Mouse (Mus musculus) left cerebral cortex, adult 2 months (tissue): ENCODE measurements at regions not wholly inside any gene's neighbourhood (a gene's known extent, or its start where the extent isn't known, plus 50 kb on each side); places are given as distances from the start of the nearest gene placed in this dataset.

Source experiments
- DNase-seq, 2 experiments: peaks; one replicate each; pipeline ENCODE4 v3.0.0; 2021 to 2022; ENCODE audit warnings: low spot score in 2 of 2, mixed read lengths in 1 of 2; ENCODE audit errors: extremely low spot score in 1 of 2
- H3K27ac ChIP-seq: fragments of 200-600 bp; 2 replicates; pipeline ENCODE4 v1.8.1; 2022
- H3K4me3 ChIP-seq: fragments of 200-600 bp; 2 replicates; pipeline ENCODE4 v1.8.1; 2022
- CTCF ChIP-seq: fragments of 200-600 bp; IDR thresholded peaks from 2 replicates; pipeline ENCODE4 v1.8.1; 2022; ENCODE audit warnings: antibody characterized with exemption, mild to moderate bottlenecking, moderate library complexity
- intact Hi-C: fragments of 180-260 bp; cut with DNase I; formaldehyde crosslinking; loops from one replicate; pipeline ENCODE4 v1.15.1; 2025

DNA sequence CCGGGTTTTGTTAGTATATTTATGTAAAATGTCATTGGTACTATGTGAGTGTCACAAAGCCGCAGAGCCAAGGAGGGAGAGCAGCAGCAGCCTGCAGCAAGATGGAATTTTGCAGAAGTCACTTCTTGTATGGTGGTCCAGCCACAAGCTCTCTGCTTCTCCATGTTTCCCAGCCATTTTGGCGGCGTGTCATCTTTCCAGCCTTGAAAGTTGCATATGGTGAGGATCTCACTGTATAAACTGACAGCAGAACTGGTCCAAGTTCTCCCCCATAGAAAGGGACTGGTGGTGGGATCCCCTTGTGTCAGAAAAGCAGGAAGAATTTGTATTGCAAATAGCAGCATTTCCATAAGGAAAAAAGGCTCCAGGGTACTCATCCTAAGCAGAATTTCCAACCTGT lies 249.7 kb upstream of the Acvr2a start:
- Histone ChIP-seq H3K4me3 (no peak overlapping the region), H3K27ac (no peak overlapping the region)
- intact Hi-C loops, result no loop called here
- DNase-seq, result no peak
- TF ChIP-seq CTCF, result no peak

DNA sequence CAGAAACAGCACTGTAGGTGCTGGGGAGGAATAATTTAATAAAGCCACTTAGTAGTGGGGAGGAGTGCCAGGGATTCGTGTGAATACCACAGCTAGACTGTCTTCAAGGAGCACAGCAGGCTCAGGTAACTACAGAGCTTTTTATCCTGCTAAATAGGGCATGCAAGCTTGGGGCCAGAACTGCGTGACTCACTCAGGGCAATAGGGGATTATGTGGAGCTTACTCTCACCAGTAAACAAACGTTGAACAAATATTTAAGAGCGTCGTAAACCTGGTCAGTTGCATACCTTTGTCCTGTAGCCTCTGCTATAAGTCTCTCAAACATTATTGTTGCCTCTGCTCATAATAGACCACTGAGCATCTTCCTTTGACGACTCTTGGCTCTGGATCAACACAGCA lies 246.0 kb upstream of the Acvr2a start:
- no peak for DNase-seq
- H3K4me3 ChIP-seq, result no peak overlapping the region
- no peak overlapping the region for H3K27ac ChIP-seq
- TF ChIP-seq CTCF, result no peak
- intact Hi-C loops, result no loop called here

DNA sequence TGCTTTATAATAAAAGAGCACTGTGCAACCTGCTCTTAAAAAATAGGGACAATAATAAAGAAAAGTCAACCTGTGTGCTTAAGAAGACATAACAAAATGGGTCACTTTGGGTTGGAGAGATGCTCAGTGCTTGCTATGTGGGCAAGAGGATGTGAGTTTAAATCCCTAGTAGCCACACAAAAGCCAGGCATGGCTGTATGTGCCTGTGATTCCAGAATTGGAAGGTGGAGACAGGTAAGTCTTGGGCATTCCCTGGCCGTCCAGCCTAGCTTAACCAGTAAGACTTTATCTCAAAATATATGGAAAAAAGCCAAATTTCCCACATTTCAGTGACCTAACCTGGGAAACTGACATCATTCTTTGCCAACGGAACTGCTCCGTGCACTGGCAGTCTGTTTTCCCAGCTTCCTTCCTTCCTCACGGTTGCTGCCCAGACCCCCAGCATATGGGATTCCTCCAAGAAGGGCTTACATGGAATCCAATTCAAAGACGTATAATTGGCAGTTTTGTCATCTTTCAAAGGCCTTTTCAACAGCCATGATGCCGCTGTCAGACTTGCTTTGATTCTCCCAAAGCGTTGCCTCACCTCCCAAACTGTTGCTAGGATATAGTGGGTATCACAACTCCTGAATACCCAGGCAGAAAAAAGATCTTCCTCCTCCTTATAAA lies 227.6 kb upstream of the Acvr2a start:
- H3K4me3 ChIP-seq, result no peak overlapping the region
- DNase-seq, result no peak
- H3K27ac ChIP-seq, result no peak overlapping the region
- TF ChIP-seq CTCF, result no peak
- intact Hi-C loops, result no loop called here

DNA sequence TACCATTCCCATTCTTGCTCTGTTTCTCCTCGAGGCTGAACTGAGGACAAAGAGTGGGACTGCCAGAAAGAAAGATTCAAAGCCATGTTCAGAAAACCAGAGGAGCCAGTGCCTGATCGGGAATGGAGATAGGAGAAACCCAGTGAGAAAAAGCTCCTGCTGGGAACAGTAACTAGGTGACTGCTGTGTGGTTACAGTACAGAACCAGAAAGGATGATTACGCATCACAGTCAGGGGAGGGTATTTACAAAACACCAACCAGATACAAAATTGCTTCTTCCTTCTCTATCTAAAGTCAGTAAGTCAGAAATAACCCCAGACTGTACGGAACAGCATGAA lies 227.1 kb upstream of the Acvr2a start:
- no peak for TF ChIP-seq CTCF
- H3K27ac ChIP-seq, result no peak overlapping the region
- no peak overlapping the region for H3K4me3 ChIP-seq
- intact Hi-C loops, result no loop called here
- DNase-seq, result no peak

DNA sequence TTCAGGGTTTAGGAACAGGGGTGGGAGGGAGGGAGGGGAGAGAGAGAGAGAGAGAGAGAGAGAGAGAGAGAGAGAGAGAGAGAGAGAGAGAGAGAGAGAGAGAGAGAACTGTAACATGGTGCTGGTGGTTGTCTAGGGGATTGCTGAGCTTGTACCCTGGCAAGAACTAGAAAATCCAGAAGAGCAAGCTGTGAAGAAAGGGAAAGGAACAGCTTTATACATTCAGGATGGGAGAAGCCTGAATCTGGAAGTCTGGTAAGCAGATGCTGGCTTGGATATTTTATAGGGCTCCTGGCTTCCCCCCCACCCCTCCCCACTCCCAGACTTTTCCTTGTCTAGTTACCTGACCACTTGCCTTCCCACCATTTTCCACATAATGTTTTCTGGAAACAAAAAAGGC lies 224.2 kb upstream of the Acvr2a start:
- DNase-seq, result no peak
- no peak overlapping the region for H3K27ac ChIP-seq
- no peak for TF ChIP-seq CTCF
- intact Hi-C loops, result no loop called here
- H3K4me3 ChIP-seq, result no peak overlapping the region

DNA sequence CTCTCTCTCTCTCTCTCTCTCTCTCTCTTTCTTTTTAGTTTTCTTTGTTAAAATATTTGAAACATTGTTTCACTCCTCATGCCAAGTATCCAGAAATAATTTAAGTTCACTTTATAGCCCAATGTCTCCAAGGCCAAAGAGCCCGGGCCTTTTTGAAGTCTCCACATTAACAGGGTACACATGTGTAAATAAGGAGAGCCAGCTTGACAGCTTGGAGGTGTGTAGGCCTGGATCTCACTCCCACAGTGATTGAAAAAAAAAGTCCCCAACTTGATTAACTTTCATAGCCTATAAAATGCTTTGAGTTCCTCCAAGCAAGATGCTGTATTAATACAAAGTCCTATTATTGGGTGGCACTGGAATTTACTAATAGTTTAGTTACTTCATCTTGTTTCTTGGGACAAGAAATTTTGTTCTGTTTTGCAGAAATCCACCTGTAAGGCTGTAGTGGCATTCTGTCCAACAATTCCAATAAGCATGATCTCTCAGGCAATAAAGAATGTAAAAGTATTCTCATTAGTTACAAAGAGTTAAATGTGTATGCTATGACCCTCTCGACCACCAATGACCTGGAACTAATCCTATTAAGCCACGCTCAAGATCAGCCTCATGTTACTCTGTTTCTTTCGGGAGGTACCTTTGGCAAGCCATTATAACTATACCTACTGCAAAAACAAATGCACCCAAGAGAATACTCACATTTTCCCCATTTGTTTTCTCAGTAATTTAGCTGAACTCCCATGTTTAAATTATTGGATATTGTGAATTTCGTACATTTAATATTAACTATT lies 215.9 kb upstream of the Acvr2a start:
- no peak for TF ChIP-seq CTCF
- no peak overlapping the region for H3K27ac ChIP-seq
- DNase-seq, result no peak
- no peak overlapping the region for H3K4me3 ChIP-seq
- intact Hi-C loops, result no loop called here

DNA sequence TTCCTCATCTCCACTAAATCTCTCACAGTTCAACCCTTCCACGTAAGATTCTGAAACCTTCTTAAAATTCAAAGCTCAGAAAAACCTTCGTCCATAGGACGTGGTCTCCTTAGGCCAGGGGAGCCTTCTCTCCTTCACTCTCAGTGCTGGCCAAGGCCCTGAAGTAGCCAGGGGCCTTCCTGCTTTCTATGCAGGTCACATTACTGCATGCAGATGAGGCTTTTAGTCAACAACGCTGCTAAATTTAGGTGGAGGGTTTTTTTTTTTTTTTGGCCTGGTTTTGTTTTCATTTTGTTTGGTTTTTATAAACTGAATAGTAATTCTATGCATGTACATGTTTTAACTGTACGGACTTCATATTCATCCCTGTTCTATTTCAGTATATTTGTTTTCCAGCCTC lies 214.5 kb upstream of the Acvr2a start:
- no peak for TF ChIP-seq CTCF
- DNase-seq, result no peak
- H3K27ac ChIP-seq, result no peak overlapping the region
- intact Hi-C loops, result no loop called here
- no peak overlapping the region for H3K4me3 ChIP-seq

DNA sequence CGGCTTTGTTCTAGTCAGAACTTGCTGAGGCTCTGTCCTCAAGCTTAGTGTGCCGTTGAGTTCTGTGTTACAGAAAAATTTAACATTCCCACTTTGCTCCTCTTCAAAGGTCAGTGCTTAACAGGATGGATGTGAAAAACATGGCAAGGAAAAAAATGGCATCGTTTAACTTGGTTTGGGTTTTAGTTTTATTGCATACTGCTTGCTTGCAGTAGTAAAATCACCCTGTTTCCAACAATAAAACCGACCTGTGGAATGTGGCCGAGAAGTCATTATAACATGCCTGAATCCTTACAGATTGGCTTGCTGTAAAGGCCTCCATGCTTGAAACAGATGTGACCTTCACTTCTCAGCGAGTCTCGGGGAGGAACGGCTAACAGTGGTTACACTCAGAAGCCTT lies 212.1 kb upstream of the Acvr2a start:
- TF ChIP-seq CTCF, result no peak
- intact Hi-C loops, result no loop called here
- no peak for DNase-seq
- no peak overlapping the region for H3K27ac ChIP-seq
- no peak overlapping the region for H3K4me3 ChIP-seq

DNA sequence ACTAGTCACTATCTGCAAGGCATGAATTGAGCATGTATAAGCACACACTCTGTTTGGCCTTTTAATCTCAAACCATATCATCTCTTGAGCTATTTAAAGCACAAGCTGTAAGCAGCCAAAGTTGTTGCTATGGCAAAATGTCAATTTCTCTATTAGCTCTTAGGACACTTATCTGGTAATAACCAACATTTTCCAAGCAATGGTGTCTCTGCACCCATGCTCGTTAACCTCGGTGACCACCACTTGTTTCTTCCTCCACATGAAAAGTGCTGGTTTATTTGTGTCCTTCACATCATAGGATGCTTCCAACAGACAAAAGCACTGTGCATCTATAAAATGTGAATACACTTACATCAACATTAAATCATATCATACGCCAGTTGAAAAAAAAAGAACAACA lies 204.4 kb upstream of the Acvr2a start:
- H3K4me3 ChIP-seq, result no peak overlapping the region
- intact Hi-C loops, result no loop called here
- DNase-seq, result no peak
- no peak overlapping the region for H3K27ac ChIP-seq
- TF ChIP-seq CTCF, result no peak

DNA sequence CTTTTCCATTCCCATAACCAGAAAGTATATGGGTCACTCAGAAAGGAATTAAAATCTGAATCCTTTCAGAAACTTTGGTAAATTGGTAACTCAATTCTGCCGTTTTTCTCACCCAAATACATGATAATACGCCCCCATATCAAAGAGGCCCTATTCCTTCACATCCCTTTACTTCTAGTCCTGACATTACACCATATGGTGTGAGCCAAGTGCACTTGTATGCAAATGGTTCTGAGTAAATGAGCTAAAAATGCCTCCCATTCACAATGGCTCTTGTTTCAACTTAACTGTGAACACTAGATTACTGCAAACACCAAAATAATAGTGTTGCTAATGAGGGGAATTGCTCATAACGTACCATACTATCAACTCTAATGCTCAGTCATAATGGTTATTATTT lies 201.7 kb upstream of the Acvr2a start:
- Histone ChIP-seq H3K27ac (no peak overlapping the region), H3K4me3 (no peak overlapping the region)
- intact Hi-C loops, result no loop called here
- no peak for TF ChIP-seq CTCF
- no peak for DNase-seq

DNA sequence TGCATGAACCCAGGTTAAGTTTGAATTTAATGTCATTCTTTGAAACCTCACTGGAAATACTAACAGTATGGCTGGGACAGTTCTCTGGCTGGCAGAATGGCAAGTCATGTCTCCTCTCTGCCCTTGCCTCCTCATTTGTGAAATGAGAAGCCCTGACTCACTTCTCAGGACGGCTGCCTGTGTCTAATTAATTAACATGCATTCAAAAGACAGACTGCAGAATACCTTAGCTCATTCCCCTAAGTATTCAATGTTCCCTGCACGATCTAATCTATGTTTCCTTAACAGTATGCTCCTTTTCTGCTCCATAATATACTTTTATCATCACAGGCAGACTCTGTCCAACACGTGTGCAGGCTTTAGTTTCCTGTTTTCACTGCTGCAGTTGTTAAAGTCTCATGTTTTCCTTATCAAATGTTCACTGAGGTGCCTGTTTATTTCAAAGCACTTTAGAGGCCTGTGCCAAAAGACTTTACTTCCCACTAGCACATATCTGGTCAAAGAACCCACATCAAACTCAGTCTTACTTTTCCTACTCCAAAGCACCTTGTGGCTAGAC lies 196.7 kb upstream of the Acvr2a start:
- H3K27ac ChIP-seq, result no peak overlapping the region
- no peak overlapping the region for H3K4me3 ChIP-seq
- no peak for DNase-seq
- intact Hi-C loops, result no loop called here
- TF ChIP-seq CTCF, result no peak

DNA sequence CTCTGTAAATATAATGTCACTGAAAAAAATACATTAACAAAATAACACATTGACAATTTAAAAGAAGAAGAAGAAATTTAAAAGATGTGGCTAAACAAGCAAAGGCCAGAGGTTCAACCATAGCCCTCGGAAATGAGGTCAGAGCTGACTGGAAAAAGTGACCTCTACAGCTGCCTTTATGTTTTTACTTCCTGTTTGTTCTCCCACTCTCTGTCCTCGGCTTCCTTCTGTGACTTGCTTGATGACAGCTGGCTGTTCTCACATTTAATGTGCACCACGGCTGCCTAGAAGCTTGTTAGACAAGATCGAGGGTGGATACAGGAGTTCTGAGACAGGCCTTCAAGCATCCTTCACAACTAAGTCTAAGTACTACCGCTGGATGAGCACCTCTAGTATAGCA lies 194.9 kb upstream of the Acvr2a start:
- intact Hi-C loops, result no loop called here
- no peak for DNase-seq
- Histone ChIP-seq H3K4me3 (no peak overlapping the region), H3K27ac (no peak overlapping the region)
- TF ChIP-seq CTCF, result no peak

DNA sequence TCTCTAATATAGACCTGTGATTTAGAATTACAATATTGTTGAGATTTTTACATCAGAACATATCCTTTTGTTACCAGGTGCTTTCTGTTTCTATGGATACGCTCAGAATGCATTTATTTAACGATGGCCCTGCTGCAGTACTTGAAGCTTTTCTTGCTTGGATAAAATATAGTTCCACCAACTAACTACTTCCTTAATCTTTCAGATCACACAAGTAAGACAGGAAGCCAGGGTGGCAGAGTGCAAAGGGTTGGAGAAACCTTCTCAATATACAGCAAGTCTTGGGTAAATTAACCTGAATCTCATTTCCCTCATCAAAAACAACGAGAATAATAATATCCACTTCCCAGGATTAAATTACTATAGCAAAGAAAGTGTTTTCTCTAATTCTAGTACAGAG lies 193.1 kb upstream of the Acvr2a start:
- intact Hi-C loops, result loop anchor here (10.0 kb wide), 1 partner anchor 264 kb away; no protein-coding TSS in a partner anchor
- DNase-seq, result no peak
- Histone ChIP-seq H3K27ac (no peak overlapping the region), H3K4me3 (no peak overlapping the region)
- no peak for TF ChIP-seq CTCF
